Mouse (Mus musculus) small intestine, adult 2 months (tissue): ENCODE results near the gene Tns1.

ENCODE experiments used
- CTCF ChIP-seq: fragments of 200-500 bp; IDR thresholded peaks from 2 replicates; pipeline ENCODE4 v1.5.1; 2012; ENCODE audit warnings: low read depth, mild to moderate bottlenecking, control low read depth, inconsistent platforms, low read length, moderate library complexity, mixed read lengths; ENCODE audit not compliant: insufficient replicate concordance, insufficient read length; ENCODE audit errors: extremely low read depth
- POLR2A ChIP-seq: fragments of 200-500 bp; IDR thresholded peaks from 2 replicates; pipeline ENCODE4 v1.6.1; 2012; ENCODE audit warnings: low read depth, mild to moderate bottlenecking, control low read depth, inconsistent platforms, low read length, moderate library complexity

GRCm38 (mm10) chr1:74085566-74085965 is 38.7 kb downstream of the Tns1 start:
- TF ChIP-seq CTCF (no peak), POLR2A (no peak)
